Mouse (Mus musculus): ENCODE measurements around the gene Hs6st3.
"Not testable (repeated sequence)": the region's sequence is repeated elsewhere in the genome, so short reads cannot be mapped to it uniquely, and the experiment has no call there.

Hs6st3 gene

DNA sequence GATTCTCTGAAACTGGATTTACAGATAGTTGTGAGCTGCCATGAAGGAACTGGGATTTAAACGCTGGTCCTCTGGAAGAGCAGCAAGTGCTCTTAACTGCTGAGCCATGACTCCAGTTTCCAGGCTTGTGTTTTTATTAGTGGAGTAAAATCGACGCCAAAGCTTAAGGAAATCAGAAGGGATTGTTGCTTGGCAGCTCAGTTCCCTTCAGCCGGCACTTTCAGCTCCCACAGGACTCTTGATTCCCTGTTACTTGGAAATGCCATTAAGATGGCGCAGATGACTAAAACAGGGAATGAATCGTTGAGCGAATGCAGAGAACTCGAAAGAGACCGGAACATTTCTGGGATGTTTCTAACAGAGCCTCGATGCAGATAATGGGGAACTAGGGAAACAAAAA, 112.2 kb downstream of the Hs6st3 start:
- DNase-seq = no peak

DNA sequence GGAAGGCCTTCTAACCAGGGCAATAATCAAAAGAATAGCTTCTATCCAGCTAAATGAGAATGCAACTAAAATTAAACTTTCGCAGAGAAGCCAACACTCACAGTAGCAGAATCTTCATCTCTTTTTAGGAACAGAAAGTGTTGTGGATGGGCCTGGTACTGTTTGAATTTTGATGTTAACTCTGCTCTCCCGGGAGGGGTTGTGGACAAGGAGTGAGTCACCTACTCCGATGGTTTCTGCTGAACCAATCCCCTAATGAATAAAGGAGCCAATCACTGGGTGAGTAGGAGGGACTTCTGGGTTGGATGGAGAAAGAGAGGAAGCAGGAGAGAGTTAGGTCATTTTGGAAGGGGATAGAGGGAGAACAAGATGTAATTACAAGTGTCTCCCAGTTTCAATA, 117.3 kb downstream of the Hs6st3 start:
- DNase-seq = no peak

DNA sequence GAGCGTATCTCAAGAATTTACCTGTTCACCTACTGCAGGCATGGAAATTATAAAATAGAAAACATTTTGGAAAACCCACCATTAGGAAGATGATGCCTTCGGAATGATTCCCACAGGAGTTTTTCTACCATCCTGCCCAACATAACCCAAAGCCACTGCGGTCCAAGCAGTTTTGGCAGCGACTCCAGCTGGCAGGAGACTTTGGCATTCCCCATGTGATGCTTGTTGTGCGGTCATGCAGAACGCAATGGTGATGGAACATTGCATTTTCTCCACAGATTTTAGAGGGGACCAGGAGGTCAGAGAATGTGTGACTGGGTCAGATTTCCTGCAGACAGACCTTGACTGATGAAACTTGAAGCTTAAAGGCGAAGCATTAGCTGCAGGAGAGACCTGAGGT, 118.9 kb downstream of the Hs6st3 start:
- no peak for DNase-seq

DNA sequence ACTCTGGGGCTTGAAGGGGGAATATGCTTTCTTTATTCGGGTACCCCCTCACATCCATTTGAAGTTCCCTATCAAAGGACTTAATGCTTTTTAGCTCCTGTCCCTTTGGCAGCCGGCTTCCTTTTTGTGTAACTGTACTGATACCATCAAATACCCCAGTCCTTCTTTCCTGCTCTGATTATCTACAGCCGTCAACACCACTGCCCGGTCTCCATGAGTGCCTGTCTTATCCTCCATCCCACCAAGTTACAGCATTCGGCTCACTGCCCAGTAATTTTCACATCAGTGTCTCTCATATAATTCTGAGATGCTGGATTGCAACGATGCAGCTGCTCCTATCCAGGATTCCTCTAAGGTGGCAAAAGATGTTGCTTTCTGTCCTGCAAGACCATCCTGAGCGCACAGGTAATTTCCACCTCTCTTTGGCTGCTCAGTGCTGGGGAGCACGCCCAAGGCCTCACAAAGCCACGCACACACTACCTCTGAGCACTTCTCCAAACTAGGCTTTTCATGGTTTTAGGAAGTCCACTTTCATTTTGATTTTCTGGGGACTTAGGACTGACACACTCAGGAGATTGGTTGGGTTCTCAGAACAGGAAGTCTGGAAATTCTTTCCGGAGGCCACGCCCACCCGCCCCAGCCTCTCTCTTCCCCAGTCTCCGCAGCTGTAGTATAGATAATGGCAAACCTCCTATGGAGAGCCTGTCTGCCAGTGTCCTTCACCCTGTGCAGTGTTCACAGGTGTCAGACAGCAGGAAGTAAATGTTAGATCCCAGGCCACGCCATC, 122.2 kb downstream of the Hs6st3 start:
- DNase-seq = no peak

DNA sequence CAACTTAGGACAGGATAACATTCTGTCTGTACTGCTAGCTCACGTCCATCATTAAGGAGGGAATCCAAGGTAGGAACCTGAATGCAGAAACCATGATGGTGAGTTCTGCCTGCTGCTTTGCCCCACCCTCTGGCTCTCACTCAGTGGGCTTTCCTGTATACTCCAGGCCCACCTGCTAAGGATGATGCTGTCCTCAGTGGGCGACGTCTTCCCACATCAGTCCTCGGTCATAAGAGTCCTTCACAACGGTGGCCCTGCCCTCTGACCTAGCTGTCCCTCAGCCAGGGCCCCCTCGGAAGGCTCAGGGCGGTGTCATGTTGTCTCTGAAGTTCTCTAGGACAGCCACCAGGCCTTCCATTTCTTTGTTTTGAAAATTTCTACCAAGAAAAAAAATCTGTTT, 128.2 kb downstream of the Hs6st3 start:
- DNase-seq = no peak

DNA sequence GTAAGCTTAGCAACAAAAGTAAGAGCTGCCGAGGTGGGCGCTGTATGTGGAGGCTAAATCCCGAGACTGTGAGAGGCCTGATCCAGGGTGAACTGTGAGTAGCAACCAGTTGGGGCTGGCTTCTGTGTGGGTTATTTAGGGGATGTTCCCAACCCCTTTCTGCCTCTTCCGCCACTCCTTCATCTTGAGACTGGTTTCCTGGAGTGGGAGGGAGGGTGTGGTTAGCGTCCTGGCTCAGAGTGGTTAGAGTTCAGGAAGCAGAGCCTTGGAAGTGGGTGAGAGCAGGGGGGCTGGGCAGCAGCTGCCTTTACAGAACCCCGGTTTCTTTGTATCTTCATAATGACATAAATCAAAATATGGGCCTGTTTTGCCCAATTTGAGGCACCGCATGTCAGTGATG, 134.9 kb downstream of the Hs6st3 start:
- no peak for DNase-seq

DNA sequence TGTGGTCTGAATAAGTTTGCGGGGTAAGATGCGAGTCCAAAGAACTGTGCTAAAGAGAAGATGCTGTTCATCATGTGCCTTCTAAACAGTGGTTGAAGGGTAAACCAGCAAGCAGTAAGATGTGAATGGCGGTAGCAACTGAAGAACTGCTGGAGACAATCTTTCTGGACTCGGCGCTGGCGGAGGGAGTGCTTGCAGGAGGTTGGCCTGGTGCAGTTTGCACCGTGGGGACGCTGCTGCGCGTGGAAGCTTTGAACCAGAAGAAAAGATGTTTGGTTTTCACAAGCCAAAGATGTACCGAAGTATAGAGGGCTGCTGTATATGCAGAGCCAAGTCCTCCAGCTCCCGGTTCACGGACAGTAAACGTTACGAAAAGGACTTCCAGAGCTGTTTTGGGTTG, 140.0 kb downstream of the Hs6st3 start:
- DNase-seq = not testable (repeated sequence)

DNA sequence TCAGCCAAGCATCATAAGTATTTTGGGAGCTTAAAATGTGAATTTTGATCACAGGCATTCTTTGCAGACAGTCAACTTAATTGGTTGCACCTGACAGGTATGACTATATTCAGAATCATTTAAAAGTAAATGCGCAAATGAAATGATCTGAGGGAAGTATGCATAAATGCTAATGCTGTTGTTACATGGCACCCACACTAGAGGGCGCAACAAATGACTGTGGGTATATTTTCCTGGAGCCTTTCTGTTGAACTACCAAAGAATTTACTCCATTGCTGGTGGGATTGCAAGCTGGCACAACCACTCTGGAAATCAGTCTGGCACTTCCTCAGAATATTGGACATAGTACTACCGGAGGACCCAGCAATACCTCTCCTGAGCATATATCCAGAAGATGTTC, 145.8 kb downstream of the Hs6st3 start:
- no peak for DNase-seq

DNA sequence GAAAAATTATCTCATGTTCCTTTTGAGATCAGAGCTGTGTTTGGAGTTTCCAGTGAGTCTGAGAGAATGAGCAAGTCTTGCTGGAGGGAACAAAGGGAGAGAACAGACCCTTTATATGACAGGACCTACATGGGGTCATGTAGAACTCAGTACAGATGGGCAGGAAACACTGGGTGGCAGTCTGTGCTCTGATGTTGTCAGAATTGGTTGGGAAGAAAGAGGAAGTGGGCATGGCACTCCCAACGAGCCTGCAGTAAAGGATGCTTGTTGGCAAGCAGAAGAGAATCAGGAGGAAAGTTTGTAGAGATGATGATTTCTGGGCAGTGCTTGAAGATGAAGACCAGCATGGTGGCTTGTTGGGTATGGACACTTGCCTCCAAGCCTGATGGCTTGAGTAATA, 151.5 kb downstream of the Hs6st3 start:
- no peak for DNase-seq

DNA sequence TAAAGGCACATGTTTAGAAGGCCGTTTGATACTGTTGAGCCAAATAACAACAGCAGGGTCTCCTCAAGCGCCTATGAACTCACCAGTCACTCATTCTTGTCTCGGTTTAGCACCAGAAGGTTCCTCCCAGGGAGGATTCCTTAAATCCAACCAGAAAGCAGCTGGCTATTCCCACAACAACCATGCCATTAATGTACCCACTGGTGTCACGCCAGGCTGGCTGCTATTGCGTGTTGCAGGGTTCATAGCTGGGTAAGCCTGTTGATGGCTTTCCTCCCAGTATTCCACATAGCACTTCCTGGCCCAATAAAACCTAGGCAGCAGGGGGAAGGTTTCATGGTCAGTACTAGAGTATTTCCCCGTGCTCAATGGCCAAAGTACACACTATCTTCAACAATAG, 155.9 kb downstream of the Hs6st3 start:
- no peak for DNase-seq

DNA sequence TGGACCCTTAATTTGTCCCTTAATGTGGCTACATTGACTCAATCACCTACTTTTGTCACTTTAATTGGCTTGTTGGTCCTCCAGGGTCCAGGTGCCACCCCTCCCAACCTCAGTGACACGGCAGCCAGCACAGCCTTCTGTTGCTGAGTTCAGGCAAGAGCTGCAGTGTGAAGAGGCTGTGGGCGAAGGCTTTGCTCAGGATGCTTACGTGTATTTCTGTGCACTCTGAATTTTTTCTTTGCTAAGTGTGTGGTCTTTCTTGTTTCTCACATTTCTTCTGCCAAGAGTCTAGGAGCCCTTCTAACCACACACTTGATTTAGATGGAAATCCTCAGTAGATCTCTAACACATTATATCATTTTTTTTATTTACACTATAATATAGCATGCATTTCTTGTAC, 168.3 kb downstream of the Hs6st3 start:
- DNase-seq = no peak

DNA sequence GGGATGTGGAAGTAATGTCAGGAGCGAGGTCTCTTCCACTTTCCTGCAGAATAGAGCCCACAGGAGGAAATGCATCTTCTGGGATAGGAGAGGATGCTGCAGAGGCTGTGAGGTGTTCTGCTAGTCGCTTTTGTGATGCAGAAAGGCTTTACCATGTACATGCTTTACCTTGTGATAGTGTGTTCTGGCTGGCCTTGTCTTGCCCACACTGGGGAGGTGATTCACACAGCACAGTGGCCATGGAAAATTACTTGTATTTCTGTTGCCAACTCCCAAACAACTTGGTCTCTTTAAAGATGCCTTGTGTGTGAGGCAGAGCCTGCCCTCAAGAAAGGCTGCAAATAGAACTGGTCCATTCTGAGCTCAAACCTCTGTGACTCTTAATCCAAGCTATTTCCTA, 180.2 kb downstream of the Hs6st3 start:
- no peak for DNase-seq

DNA sequence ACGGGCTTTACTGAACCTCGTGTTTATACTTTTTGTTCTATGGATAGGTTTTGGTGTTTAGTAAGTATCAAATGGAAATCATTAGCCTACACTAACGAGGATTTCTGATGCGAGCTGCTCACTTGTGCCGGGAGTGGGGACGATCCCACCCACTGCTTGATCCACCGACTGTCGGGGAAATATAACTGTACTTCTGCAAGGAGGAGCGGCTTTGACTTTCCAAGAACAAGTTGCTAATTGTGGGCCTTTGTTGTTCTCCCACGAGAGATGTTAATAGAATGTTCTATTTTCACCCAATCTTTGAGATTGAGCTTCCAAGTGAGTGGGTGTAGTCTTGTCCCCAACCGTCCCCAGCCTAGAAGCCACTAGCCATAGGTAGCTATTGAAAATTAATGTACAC, 209.1 kb downstream of the Hs6st3 start:
- no peak for DNase-seq

DNA sequence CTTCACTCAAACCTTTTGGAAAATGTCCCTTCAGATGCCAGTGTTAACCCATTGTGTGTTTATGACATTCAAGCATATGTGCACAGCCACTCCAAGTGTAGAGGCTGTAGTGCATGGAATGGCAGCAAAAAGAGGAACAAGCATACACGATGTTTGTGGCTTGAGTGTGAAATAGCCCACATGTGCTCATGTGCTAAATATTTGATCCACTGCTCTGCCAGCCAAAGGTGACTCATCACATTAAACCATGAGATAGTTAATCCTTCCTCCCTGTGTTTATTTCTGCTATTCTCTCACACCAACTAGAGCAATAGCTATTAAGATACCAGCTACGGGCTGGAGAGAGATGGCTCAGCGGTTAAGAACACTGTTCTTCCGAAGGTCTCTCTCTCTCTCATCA, 223.3 kb downstream of the Hs6st3 start:
- DNase-seq = no peak

DNA sequence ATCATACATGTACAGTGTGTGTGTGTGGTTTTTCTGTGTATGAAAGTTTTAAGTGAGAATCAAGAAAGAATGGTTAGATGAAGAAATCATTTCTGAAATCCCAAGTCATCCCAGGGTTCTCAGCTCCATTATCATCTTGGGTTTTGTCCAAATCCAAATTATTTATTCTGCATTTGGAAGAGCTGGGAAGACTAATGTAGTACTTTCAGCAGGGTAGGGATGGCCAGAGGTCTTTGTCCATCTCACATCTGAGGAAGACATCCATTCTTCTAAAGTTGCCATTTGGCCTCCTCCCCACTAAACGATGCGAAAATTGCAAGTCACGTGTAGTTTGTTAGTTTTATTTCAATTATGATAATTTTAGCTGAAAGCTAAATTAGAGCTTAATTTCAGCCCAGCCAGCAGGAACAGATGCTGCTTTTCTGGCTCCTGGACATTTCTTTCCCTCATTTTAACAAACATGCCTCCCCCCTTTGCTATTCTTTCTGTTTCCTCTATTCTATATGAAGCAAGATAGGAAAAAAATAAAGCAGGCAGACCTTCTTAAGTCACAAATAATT, 229.8 kb downstream of the Hs6st3 start:
- no peak for DNase-seq

DNA sequence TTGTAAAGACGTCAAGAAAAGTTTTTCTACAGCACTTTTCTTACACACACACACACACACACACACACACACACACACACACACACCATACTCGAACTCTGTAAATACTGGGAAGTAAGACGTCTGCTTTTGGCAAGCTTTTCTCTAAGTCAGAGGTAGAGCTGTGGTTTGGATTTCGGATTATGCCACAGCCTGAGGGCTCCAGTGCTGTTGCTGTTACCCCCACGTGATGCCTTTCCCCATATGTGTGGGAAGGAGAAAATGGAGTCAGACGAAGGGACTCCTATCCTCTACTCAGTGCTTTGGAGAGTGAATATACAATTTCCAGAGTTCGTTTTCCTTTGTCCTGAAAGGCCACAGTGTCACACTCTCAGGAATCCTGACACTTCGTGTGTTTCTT, 231.1 kb downstream of the Hs6st3 start:
- no peak for DNase-seq

DNA sequence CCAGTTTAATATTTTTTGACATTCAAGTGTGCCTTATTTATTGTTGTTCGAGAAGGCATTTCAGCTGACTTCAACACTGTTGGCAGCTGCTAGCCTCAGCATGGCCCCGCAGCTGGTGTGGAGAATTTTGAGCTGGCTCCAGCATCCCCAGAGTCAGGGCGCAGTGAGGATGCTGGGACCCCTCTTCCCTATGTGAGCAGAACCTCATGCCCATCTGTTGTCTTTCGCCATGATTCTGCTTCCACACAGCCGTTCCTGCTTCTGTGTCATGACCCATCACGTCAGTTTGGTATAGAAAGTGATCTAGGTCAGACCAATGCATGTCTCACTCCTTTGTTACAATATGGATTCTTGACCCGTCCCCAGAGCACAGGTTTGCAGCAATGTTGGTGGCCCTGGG, 231.9 kb downstream of the Hs6st3 start:
- no peak for DNase-seq

DNA sequence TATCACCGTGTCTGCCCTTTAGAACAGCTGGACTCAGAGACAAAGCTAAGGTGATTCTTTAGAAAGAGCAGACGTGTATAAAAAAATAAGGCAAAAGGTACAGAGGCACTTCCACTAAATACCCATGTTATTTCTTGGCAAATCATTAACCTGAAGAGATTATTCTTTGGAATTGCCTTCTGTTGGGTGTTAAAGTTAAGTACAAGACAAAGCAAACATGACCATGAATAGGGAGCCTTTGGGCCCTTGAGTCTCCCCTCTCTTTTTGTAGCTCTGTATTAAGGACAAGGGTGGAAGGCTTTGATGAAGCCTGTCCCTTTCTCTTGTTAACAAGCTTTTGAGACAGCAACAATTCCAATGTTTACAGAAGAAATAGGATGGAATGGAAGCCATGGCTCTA, 241.2 kb downstream of the Hs6st3 start:
- no peak for DNase-seq

DNA sequence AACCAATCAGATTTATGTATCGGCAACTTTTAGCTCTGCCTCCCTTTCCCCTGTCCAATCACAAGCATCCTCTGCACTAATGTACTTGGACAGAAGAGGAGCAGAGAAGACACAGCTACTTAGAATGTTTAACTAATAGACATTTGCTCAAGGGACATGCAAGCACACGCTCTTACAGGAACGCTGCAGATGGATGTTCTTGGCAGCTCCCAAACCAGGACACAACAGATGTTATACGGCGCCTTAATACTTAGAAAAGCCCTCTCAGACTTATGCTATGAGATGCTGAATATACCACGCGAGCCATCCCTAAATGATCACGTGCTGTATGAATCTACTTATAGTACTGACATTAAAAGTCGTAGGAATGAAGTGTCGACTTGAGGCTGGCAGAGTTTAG, 263.5 kb downstream of the Hs6st3 start:
- DNase-seq = no peak

DNA sequence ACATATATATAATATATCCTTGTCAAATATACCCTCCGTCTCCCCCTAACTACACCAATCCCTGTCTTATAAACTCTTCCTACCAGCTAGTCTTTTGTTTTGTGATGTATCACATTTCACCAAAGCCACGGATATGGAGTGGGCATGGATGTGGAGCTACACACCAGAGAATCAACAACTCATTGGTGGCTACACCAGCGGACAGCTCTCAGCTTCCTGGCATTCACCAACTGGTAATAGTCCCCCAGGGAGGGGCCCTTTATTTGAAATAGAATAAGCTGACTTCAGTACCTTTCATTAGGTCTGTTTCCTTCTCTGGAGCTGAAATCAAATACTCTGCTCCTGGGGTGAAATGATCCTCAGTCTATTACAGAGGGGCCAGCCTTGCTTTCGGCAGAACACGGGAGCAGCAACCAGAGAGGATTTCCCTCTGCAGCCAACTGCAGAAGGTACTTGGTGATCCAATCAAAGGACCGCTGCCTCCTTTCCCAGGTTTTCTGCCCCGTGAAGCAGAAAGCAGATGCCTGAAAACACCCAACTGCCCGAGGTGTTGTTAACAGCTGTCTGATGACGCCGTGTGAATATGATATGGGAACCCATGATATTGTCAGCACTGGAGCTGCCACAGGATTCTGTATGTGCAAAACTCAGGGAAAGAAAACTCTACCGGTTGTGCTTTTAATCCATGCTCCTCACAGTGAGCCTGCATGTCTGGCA, 271.4 kb downstream of the Hs6st3 start:
- no peak for DNase-seq

DNA sequence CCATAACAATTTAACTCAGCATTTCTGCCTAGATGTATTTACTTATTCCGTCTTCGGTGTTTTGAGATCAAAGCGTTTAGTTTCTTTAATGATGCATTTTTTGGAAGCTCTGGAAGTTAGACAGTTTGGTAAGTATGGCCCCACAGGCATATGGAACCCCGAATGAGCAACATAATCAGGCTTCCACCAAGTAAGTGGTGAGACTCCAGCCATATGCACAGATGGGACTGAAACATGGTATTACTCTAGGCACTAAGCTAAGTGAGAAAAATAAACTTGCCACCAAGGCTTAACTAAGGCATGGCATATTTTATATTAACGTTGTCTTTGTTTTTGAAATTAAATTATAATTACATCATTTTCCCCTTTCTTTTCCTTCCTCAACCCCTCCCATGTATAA, 284.8 kb downstream of the Hs6st3 start:
- DNase-seq = no peak

DNA sequence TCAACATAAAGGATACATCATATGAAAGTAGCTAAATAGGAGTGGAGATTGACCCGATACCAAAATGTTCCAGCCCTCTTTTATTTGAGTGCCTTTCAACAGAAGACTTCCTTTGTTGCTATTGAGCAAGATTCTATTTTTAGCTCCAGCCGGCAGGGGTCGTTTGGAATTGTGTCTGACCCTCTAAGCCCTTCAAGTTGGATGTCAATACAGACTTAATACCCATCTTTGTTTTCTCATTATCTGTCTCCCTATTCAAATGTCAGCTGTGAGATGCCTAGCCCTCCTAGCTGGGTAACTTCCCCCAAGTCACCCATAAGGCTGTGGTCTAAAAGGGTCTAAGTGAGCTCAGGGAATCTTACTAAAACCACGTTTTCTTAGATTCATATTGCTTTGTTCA, 312.3 kb downstream of the Hs6st3 start:
- no peak for DNase-seq

DNA sequence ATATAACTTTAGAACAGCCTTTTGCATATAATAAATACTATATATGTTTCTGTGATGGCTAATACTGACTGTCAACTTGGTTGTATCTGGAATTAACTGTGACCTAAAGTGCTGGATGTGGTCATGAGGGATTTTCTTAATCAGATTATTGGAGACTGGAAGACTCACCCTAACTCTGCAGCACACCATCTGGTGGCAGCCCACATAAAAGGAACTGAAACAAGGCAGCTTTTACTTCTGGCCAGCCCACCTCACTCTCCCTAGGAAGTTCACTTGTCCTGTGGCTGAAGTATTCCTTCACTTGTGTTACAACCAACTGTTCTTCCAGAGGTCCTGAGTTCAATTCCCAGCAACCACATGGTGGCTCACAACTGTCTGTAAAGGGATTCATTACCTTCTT, 313.5 kb downstream of the Hs6st3 start:
- DNase-seq = no peak

DNA sequence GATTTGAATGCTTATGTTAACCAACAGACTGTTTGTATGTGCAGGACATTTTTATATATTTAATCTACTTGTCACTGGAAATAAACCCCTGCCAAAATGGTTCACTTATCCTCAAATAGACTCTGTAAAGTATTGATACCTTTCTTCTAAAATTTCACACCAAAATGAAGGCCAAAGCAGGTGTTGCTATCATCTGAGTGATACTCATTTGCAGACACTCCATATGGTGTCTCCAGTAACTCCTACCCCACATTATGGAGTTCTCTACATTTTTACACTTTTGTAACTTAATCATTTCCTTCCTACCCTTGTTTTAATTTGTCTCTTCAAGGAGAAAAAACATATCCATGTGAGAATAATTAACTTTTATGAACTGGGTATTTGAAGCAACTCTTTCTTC, 314.2 kb downstream of the Hs6st3 start:
- no peak for DNase-seq
